Mouse (Mus musculus): ENCODE results near the gene Cacna1d. TPM values are rescaled to one million over a fixed set of nuclear protein-coding genes. Genes with fewer than 3 reads are reported as not detected.
A peak's percentile ranks its signal among the peaks of the same experiment; 100 is the strongest.

Gene Cacna1d
- polyA plus RNA-seq, 1 experiment from 2014 or later: 0.89 TPM

DNA sequence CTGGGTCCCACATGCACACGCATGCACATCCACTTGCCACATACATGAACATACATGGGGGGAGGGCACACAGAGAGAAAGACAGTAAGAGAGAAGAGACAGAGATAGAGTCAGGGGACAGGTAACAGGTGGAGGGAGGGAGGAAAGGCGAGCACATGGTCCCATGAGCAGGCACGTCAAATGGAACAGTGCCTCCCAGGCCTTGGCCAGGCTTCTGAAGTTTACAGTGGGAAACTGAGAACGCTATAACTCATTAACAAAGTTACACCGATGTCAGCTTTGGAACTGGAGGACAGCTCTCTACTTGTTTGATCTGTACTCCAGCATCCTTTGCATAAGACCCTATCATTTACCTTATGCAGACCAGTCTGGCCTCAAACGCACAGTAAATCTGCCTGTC is 16.8 kb downstream of the Cacna1d start:
- ATAC-seq (ENCODE audit: low FRiP score) (no peak), DNase-seq (ENCODE audit: low spot score, missing footprints) (no peak)
- H3K9ac ChIP-seq (ENCODE audit: low read length): no peak overlapping the region
- no peak overlapping the region for H3K27ac ChIP-seq (ENCODE audit: low read depth, low read length)
- H3K4me1 ChIP-seq (ENCODE audit: control insufficient read depth, insufficient read depth, low read length): no peaks in the 10 kb centered on the region
- H3K36me3 ChIP-seq (ENCODE audit: control insufficient read depth, insufficient read depth, low read length): no peaks in the 10 kb centered on the region
- no peak overlapping the region for H3K4me3 ChIP-seq (ENCODE audit: low read depth, low read length)
- no peaks in the 10 kb centered on the region for H3K27me3 ChIP-seq (ENCODE audit: control insufficient read depth, insufficient read depth, low read length)
- H3K9me3 ChIP-seq (ENCODE audit: control insufficient read depth, low read length): no peaks in the 10 kb centered on the region
- no peak overlapping the region for H3K4me2 ChIP-seq
- 85% methylated on average over 6 of the region's 6 CpGs for WGBS

GRCm38 (mm10) chr14:30473605-30474004 is 17.6 kb downstream of the Cacna1d start:
- ATAC-seq (ENCODE audit: low FRiP score) (no peak), DNase-seq (ENCODE audit: low spot score, missing footprints) (no peak)
- no peak overlapping the region for H3K27ac ChIP-seq (ENCODE audit: low read depth, low read length)
- no peak overlapping the region for H3K4me3 ChIP-seq (ENCODE audit: low read depth, low read length)
- no peaks in the 10 kb centered on the region for H3K4me1 ChIP-seq (ENCODE audit: control insufficient read depth, insufficient read depth, low read length)
- no peak overlapping the region for H3K9ac ChIP-seq (ENCODE audit: low read length)
- no peaks in the 10 kb centered on the region for H3K27me3 ChIP-seq (ENCODE audit: control insufficient read depth, insufficient read depth, low read length)
- WGBS: 72% methylated on average over 5 of the region's 5 CpGs
- H3K36me3 ChIP-seq (ENCODE audit: control insufficient read depth, insufficient read depth, low read length): no peaks in the 10 kb centered on the region
- no peaks in the 10 kb centered on the region for H3K9me3 ChIP-seq (ENCODE audit: control insufficient read depth, low read length)
- no peak overlapping the region for H3K4me2 ChIP-seq

GRCm38 (mm10) chr14:30463312-30463711 is 27.9 kb downstream of the Cacna1d start:
- ATAC-seq (ENCODE audit: low FRiP score) (no peak), DNase-seq (ENCODE audit: low spot score, missing footprints) (no peak)
- Histone ChIP-seq H3K4me2 (no peak overlapping the region), H3K27me3 (ENCODE audit: control insufficient read depth, insufficient read depth, low read length) (no peaks in the 10 kb centered on the region), H3K4me3 (ENCODE audit: low read depth, low read length) (no peak overlapping the region), H3K4me1 (ENCODE audit: control insufficient read depth, insufficient read depth, low read length) (no peaks in the 10 kb centered on the region), H3K9ac (ENCODE audit: low read length) (no peak overlapping the region), H3K36me3 (ENCODE audit: control insufficient read depth, insufficient read depth, low read length) (no peaks in the 10 kb centered on the region), H3K27ac (ENCODE audit: low read depth, low read length) (no peak overlapping the region), H3K9me3 (ENCODE audit: control insufficient read depth, low read length) (no peaks in the 10 kb centered on the region)
- 87% methylated on average over 4 of the region's 4 CpGs for WGBS

DNA sequence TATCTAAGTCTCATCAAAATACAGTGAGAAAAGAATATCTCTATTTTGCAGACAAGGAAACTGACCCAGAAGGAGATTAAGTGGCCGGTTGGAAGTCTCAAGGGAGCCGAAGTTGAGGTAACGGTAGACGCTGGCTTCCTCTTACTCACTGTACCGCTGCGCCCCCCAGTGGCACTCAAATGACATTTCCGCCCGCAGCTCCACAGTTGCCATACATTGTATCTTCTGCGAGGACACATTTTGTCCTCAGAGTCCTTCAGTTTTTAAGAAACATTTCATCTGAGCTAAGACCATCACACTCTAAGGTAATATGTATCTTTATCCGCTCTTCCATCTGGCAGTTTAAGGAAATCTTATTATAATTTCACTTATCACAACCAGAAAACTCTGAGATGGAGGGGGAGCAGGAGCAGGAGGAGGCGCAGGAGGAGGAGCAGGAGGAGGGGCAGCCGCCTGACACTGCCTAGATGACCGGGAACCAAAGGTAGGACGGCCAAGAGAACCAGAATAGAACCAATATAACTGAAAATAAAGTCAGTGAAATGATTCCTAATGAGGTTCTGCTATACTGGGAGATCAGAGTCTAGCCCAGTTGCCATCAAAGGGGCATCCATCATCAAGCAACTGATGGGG is 31.2 kb downstream of the Cacna1d start:
- WGBS: 4% methylated on average over 14 of the region's 14 CpGs
- DNase-seq (ENCODE audit: low spot score, missing footprints) (peak; percentile 94), ATAC-seq (ENCODE audit: low FRiP score) (no peak)
- H3K27me3 ChIP-seq (ENCODE audit: control insufficient read depth, insufficient read depth, low read length): no peaks in the 10 kb centered on the region
- no peak overlapping the region for H3K9ac ChIP-seq (ENCODE audit: low read length)
- H3K4me1 ChIP-seq (ENCODE audit: control insufficient read depth, insufficient read depth, low read length): no peaks in the 10 kb centered on the region
- H3K4me3 ChIP-seq (ENCODE audit: low read depth, low read length): no peak overlapping the region
- H3K36me3 ChIP-seq (ENCODE audit: control insufficient read depth, insufficient read depth, low read length): no peaks in the 10 kb centered on the region
- no peak overlapping the region for H3K27ac ChIP-seq (ENCODE audit: low read depth, low read length)
- H3K4me2 ChIP-seq: no peak overlapping the region
- no peaks in the 10 kb centered on the region for H3K9me3 ChIP-seq (ENCODE audit: control insufficient read depth, low read length)

GRCm38 (mm10) chr14:30458820-30459219 is 32.4 kb downstream of the Cacna1d start:
- Histone ChIP-seq H3K4me2 (no peak overlapping the region), H3K4me3 (ENCODE audit: low read depth, low read length) (no peak overlapping the region), H3K36me3 (ENCODE audit: control insufficient read depth, insufficient read depth, low read length) (no peaks in the 10 kb centered on the region), H3K9ac (ENCODE audit: low read length) (no peak overlapping the region), H3K4me1 (ENCODE audit: control insufficient read depth, insufficient read depth, low read length) (no peaks in the 10 kb centered on the region), H3K27me3 (ENCODE audit: control insufficient read depth, insufficient read depth, low read length) (no peaks in the 10 kb centered on the region), H3K27ac (ENCODE audit: low read depth, low read length) (no peak overlapping the region), H3K9me3 (ENCODE audit: control insufficient read depth, low read length) (no peaks in the 10 kb centered on the region)
- no peak for ATAC-seq (ENCODE audit: low FRiP score)
- WGBS: 80% methylated on average over 3 of the region's 3 CpGs
- DNase-seq (ENCODE audit: low spot score, missing footprints): no peak

GRCm38 (mm10) chr14:30457897-30458296 is 33.4 kb downstream of the Cacna1d start:
- H3K27ac ChIP-seq (ENCODE audit: low read depth, low read length): no peak overlapping the region
- no peaks in the 10 kb centered on the region for H3K4me1 ChIP-seq (ENCODE audit: control insufficient read depth, insufficient read depth, low read length)
- H3K36me3 ChIP-seq (ENCODE audit: control insufficient read depth, insufficient read depth, low read length): no peaks in the 10 kb centered on the region
- H3K9ac ChIP-seq (ENCODE audit: low read length): no peak overlapping the region
- no peak for DNase-seq (ENCODE audit: low spot score, missing footprints)
- no peak for ATAC-seq (ENCODE audit: low FRiP score)
- WGBS: 61% methylated on average over 2 of the region's 2 CpGs
- no peaks in the 10 kb centered on the region for H3K9me3 ChIP-seq (ENCODE audit: control insufficient read depth, low read length)
- H3K4me3 ChIP-seq (ENCODE audit: low read depth, low read length): no peak overlapping the region
- no peak overlapping the region for H3K4me2 ChIP-seq
- no peaks in the 10 kb centered on the region for H3K27me3 ChIP-seq (ENCODE audit: control insufficient read depth, insufficient read depth, low read length)

DNA sequence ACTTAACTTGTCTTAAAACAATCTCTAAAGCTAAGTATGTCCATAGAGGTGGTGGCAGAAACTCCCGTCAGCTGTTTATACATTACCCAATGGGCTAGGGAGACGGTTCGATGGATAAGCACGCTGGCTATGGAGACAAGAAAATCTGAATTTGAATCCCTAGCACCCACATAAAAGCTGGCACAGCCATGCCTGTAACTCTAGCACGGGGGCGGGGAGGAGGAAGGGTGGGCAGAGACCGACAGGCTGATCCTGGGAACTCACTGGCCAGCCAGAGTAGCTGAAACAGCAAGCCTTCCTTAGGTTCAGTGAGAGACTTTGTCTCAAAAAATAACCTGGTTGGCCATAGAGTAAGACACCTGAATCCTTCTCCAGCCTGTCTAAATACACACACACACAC is 33.8 kb downstream of the Cacna1d start:
- Histone ChIP-seq H3K27ac (ENCODE audit: low read depth, low read length) (no peak overlapping the region), H3K36me3 (ENCODE audit: control insufficient read depth, insufficient read depth, low read length) (no peaks in the 10 kb centered on the region), H3K4me1 (ENCODE audit: control insufficient read depth, insufficient read depth, low read length) (no peaks in the 10 kb centered on the region), H3K9me3 (ENCODE audit: control insufficient read depth, low read length) (no peaks in the 10 kb centered on the region), H3K27me3 (ENCODE audit: control insufficient read depth, insufficient read depth, low read length) (no peaks in the 10 kb centered on the region), H3K9ac (ENCODE audit: low read length) (no peak overlapping the region), H3K4me3 (ENCODE audit: low read depth, low read length) (no peak overlapping the region), H3K4me2 (no peak overlapping the region)
- DNase-seq (ENCODE audit: low spot score, missing footprints): no peak
- no peak for ATAC-seq (ENCODE audit: low FRiP score)
- 68% methylated on average over 7 of the region's 7 CpGs for WGBS

DNA sequence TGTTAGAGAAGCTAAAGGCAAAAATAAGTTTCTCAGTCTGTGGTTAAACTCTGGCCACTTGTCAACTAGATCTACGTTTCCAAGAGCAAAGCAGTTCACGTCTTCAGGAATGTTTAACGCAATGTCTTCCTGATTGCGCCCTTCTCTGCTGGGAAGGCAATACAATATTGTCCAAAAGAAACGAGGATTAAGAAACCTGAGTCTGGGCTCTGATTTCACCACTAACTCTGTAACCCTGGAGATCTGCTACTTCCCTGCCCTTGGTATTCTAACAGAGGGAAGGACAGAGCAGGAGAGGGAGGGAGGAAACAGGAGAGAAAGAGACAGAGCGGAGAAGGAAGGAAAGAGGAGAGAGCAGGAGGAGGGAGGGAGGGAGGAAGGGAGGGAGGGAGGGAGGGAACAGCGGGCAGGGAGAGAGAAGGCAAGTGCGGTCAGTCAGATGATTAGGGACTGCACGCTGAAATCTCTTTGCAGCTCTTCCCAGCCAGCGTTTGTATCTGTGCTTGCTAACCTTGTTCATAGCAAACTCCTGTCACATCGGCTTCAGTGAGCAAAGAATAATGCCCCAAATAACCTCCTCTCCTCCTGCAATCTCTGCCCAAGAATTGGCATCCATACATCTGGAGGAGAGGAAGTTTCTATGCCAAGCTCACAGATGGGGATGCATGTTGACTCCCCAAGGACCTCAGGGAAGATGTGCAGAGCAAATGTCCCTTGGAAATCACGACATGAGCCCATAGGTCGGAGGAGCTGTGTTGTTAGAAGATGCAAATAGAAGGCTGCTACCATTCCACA is 35.3 kb downstream of the Cacna1d start:
- no peak overlapping the region for H3K4me2 ChIP-seq
- DNase-seq (ENCODE audit: low spot score, missing footprints): peak; percentile 81

GRCm38 (mm10) chr14:30439915-30440314 is 51.3 kb downstream of the Cacna1d start:
- ATAC-seq (ENCODE audit: low FRiP score) (no peak), DNase-seq (ENCODE audit: low spot score, missing footprints) (no peak)
- H3K4me2 ChIP-seq: no peak overlapping the region
- 83% methylated on average over 3 of the region's 3 CpGs for WGBS
- H3K27ac ChIP-seq (ENCODE audit: low read depth, low read length): no peak overlapping the region
- H3K27me3 ChIP-seq (ENCODE audit: control insufficient read depth, insufficient read depth, low read length): no peaks in the 10 kb centered on the region
- no peaks in the 10 kb centered on the region for H3K4me1 ChIP-seq (ENCODE audit: control insufficient read depth, insufficient read depth, low read length)
- H3K9me3 ChIP-seq (ENCODE audit: control insufficient read depth, low read length): no peaks in the 10 kb centered on the region
- H3K36me3 ChIP-seq (ENCODE audit: control insufficient read depth, insufficient read depth, low read length): no peaks in the 10 kb centered on the region
- H3K4me3 ChIP-seq (ENCODE audit: low read depth, low read length): no peak overlapping the region
- H3K9ac ChIP-seq (ENCODE audit: low read length): no peak overlapping the region

More for the DNA sequence above, 35.3 kb downstream of the Cacna1d start:
- Histone ChIP-seq H3K4me1 (ENCODE audit: control insufficient read depth, insufficient read depth, low read length) (no peaks in the 10 kb centered on the region), H3K9ac (ENCODE audit: low read length) (no peak overlapping the region), H3K27ac (ENCODE audit: low read depth, low read length) (no peak overlapping the region), H3K4me3 (ENCODE audit: low read depth, low read length) (no peak overlapping the region), H3K9me3 (ENCODE audit: control insufficient read depth, low read length) (no peaks in the 10 kb centered on the region), H3K36me3 (ENCODE audit: control insufficient read depth, insufficient read depth, low read length) (no peaks in the 10 kb centered on the region), H3K27me3 (ENCODE audit: control insufficient read depth, insufficient read depth, low read length) (no peaks in the 10 kb centered on the region)
- 21% methylated on average over 13 of the region's 13 CpGs for WGBS
- no peak for ATAC-seq (ENCODE audit: low FRiP score)

All from midbrain, embryonic 11.5 days (tissue).